Mouse (Mus musculus): ENCODE measurements around the gene Cd81.

DNA sequence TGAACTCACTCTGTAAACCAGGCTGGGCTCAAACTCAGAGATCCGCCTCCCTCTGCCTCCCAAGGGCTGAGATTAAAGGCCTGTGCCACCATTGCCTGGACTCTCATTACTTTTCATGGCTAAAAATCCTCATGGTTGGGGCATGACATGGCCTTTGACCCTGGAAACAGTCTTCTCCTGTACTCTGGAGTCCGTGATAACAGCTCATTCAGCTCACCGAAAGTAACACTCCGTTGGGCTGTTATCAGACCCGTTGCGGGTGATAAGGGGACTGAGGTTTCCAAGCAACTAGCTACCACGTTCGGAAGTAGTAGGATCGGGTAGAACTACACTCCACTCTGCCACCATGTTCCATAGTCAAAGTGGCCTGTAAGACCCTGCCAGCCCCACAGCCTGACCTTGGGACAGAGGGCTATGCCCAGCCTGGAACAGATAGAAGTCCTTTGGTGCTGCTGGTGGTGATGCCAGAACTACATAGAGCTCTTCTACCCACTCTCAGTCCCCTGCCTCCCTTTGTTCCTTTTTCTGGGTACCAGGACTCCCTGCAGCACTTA is 5.2 kb downstream of the Cd81 start:
- TF ChIP-seq CTCF (IDR thresholded peaks at IDR 0.05; ENCODE audit: borderline replicate concordance, extremely low read depth, insufficient read depth, insufficient read length) (no peak), POLR2A (IDR thresholded peaks at IDR 0.05; ENCODE audit: borderline replicate concordance, extremely low read depth, insufficient read depth, insufficient read length, poor library complexity, severe bottlenecking) (no peak)

Data from brain, embryonic 14.5 days (tissue).